Mouse (Mus musculus) 3T3-L1 (cell line): Measurements from ENCODE around the gene Celsr1.
"Not testable (repeated sequence)": the region's sequence is repeated elsewhere in the genome, so short reads cannot be mapped to it uniquely, and the experiment has no call there.

ENCODE experiments used
- DNase-seq: peaks from one replicate; pipeline ENCODE4 v3.0.0-alpha.2; 2015; ENCODE audit warnings: low read depth, low spot score

Celsr1 gene

DNA sequence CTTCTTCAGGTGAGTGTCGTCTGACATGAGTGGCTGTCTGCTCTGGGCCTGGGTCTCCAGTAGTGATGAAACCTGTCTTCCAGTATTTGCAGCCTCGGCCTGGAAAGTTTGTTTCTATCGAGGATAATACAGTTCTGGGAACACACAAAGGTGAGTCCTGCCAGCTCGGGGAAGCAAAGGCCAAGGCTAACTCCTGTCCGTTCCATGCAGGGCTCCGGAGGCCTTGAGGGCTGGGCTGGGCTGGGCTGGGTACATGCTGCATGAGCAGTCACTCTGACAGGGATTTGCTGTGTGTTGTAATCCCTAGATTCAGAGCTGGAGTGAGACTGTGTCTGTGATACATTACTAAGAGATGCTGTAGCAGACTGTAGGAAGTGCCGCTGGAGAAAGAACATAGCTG lies 139.7 kb downstream of the Celsr1 start:
- no peak for DNase-seq

DNA sequence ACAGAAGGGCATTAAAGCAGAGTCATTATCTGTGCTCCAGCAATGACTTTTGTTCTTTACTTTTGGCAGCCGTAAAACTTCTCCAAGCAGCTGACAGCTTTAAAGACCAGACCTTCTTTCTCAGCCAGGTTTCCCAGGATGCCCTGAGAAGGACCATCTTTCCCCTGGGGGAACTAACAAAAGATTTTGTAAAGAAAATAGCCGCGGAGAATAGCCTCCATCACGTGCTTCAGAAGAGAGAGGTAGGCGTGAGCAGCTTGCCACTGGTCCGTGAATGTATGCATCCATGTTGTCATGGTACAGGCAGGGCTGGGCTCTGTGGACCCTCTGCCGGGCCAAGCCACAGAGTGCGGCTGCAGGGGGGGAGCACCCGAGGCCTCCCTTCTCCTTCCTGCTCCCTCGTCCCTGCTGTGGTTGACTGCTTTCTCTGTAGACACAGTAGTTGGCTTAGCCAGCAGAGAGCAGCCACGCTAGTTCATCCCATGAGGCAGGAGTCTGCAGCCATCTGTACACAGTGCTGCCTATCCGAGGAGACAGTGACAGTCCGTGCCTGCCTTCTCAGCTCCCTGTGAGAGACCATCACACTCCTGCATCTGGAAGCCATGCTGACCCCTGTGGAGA lies 141.0 kb downstream of the Celsr1 start:
- no peak for DNase-seq

DNA sequence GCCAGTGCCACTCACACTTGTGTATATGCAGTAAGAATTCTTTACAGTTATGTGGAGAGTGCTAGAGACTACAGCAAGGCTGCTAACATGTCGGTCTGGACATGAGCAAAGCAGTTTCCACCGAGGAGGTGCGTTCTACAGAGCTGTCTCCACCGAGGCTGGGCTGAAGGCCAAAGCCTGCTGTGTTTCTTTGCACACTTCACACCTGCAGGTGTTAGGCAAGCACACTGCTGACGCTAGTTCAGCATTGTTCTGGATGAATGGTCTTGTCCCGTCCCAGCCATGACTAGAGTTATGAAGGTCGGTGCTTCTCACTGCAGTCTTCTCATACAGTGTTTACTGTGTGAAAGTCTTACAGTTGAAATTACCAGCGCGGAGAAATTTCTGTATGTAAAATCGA lies 141.6 kb downstream of the Celsr1 start:
- no peak for DNase-seq

DNA sequence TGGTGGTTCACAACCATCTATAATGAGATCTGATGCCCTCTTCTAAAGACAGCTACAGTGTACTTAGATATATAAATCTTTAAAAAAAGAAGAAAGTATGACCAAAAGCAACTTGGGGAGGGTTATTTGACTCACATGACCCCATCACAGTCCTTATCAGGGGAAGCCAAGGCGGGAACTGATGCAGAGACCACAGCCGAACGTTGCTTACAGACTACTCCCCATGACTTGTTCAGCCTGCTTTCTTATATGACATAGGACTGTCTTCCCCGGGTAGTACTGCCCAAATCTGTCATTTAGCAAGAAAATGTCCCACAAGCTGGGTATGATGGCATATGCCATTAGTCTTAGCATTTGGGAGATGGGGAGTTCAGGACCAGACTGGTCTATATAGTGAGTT lies 144.3 kb downstream of the Celsr1 start:
- DNase-seq = no peak

DNA sequence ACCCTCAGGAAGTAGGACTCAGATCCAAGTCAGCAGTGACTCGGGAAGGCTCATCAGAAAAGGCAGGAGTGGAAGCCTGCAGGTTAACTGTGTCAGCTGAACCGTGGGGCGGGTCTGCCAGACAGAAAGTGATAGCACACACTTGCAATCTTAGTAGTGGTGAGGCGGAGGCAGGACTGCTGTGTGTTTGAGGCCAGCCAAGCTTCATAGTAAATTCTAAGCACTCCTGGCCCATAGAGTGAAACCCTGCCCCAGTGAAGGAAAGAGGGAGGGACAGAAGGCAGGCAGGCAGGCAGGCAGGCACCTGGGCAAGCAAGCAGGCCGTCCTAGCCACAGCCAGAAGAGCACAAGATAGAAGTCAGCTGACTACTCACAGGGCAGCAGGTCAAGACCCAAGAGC lies 148.0 kb downstream of the Celsr1 start:
- DNase-seq = no peak

DNA sequence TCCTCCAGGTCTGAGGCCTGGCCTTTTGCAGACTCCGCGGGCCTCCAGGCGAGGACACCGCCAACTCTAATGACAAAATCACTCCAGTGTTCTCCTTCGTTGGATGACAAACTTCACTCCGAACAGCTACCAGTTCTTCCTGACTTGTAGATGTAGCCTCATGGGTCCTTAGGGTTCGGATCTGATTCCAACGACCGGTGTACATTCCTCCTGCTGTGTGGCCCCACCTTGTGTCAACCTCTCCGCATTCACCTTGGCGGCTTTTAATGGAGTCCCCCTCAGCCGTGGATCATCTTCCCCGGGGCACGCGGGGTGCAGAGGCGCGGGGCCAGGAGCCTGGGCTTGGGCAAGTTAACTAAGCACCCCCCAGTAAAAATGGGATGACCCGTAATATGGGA lies 154.1 kb downstream of the Celsr1 start:
- no peak for DNase-seq

DNA sequence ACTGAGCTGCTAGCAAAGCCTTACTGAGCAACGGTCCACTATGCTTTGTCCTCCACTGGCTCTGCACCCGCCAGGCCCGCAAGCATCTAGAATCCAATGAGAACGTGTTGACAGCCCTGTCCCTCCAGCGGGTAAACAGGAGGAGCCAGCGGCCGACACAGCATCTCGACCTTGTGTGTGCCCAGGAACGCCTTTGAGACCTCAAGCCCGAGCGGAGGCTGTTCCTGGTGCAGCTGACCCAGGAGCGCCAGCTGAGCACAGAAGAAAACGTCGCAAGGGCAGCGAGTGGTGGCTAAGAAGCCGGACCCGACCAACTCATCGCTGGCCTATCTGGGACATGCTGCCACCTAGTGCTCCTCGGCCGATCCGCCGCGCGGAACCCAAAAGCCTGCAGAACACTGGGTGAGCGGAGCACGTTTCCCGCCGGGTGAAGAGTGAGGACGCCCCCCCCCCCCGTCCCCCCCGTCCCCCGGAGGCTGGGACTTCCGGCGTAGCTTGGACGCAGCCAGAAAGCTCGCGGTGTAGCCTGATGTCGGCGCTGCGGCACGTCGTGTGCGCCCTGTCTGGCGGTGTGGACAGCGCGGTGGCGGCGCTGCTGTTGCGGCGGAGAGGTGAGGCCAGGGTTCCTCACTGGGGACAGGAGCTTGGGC lies 154.6 kb downstream of the Celsr1 start, which contains the start of gene Trmu:
Gene Trmu, plus strand, starts transcription at position 465 of the 650 bp plus-strand sequence.
- DNase-seq = peak; percentile 86

DNA sequence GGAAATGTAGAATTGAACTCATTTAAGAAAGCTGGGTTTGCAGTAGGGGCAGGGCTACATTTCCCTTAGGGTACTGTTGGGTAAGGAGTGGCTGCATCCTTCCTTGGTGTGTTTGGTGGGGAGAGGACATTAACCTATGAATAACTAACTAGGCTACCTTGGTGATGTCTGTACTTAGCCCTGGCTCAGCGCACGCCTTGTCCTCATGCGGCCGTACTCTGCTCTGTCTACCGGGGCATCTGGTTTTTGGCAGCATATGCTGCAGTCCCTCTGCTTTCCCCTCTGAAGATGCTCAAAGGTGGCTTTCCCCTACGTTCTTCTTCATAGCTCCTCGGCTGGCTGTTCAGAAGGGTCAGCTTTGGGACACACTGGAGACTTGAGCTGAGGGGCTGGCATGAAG lies 156.2 kb downstream of the Celsr1 start:
- no peak for DNase-seq

DNA sequence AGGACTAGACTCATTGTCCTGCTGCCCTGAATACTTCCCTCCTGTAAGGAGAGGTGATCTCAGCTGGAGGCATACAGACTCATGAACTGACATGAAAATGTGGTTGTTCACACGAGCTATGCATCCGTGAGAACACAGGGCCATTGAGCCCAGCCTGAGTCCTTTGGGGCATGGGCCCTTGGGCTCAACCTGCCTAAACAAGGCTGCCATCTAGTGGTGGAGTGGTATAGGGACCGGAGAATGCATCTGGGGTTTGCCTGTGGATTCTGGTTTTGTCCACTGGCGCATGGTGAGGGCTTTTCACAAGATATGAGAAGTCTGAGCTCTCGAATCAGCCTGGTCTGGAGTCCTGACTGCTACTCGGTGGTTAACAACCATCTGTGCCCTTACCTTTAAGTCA lies 165.9 kb downstream of the Celsr1 start:
- DNase-seq = peak; percentile 79

DNA sequence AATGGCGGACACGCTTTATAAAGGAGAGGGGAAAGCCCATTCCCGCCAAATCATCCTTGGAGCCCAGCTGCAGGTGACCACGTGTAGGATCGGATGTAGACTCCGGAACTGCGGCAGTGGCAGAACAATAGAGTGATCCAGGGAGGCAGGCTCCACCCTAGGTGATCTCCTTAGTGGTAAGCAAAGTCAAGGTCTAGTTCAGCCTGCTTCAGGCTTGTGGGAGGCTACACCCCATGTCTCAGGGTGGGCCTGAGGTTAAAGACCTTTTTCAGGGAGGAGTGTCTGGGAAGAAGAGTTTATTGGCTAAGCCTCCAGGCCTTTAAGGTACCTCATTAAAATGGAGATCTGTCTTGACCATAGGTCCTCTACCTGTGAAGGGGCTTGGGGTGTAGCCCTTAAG lies 167.7 kb downstream of the Celsr1 start:
- not testable (repeated sequence) for DNase-seq

DNA sequence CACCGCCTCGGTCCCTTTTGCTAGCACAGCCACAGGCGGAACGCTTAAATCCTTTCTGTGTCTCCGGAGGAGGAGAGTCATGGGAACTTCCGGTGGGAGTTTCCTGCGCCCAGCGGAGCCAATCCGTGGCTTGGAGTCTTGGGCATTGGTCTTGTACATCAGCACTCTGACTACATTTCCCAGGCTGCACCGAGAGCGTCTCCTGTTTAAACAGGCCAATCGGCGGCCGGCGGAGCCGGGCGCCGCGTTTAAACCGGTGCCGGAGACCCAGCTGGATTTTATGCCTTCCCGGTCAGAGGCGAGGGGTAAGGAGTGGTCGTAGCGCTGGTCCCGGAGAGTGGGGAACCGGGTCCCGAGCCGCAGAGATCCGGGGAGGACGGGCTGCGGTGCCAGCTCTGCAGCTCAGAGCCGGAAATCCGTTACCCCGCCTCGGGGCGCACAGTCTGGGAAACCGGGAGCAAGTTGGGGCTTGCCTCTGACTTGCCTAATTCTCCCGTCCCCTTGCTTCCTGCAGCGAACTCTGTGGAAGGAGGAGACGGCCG lies 174.0 kb downstream of the Celsr1 start, which contains the start of gene Gtse1:
Gene Gtse1, plus strand, starts transcription at position 256 of the 542 bp plus-strand sequence.
- DNase-seq = peak; percentile 96

DNA sequence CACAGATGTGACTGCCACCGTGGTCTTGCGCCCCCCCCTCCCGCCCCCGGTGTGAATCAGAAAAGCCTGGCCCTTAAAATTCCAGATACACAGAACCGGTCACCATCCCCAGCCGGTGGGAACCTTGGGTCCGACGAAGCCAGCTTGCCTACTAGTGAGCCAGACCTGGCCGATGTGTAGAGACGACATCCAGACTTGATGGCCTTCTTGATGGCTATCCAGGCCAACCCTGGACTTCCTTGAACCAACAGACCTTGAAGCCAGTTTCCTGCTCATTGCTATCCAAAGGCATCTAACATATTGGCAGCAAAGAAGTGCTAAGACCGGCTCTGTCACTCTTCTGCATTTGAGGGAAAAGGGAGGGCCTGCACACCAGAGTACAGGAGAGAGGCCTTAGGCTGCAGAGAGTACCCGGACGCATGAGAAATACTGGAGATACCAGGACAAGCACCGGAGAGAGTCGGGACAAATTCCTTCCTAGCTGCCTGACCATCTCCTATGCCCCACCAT lies 174.5 kb downstream of the Celsr1 start:
- DNase-seq = no peak

DNA sequence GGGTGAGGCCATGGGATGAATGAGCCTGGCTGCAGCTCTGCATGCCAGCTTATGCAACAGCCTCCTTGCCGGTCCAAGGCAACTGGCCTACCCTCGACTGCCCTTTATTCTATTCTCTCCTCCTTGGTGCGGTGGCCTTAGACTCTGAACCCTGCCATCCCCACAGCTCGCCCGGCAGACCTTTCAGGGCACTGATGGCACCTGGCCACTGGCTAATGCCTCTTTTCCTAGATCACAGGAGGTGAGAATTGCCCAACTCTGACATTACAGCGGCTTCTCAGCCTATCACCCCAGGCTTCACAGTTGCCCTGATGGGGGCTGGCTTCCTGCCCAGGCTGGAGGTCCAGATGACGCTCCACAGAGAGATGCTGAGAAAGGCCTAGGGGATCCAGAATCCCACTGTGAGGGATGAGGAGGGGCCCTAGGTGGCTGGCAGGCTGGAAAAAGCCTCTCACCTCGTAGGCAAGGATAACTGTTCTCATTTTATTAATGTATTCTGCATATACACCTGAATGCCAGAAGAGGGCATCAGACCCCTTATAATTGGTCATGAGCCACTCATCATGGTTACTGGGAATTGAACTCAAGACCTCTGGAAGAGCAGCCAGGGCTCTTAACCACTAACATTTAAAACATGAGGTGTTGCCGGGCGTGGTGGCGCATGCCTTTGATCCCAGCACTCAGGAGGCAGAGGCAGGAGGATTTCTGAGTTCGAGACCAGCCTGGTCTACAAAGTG lies 181.8 kb downstream of the Celsr1 start:
- peak; percentile 15 for DNase-seq
